Mouse (Mus musculus) gonadal fat pad, adult 2 months (tissue): ENCODE measurements around the gene Klhdc1. TPM values are rescaled to one million over a fixed set of nuclear protein-coding genes. Genes with fewer than 3 reads are reported as not detected.

Experiments
- DNase-seq: peaks from one replicate; pipeline ENCODE4 v3.0.0-alpha.2; 2012; ENCODE audit warnings: low read depth
- polyA plus RNA-seq: library from polyadenylated mRNA; depleted of rRNA; stranded (reverse); fragments of >200 nt; gene quantifications from 2 replicates; pipeline ENCODE4 v1.2.3, GENCODE M21; 2012; rRNA removed

The Klhdc1 gene
- polyA plus RNA-seq, 1 experiment = 7.0 TPM

GRCm38 (mm10) chr12:69296511-69297410 is 55.8 kb downstream of the Klhdc1 start, which contains the start of gene Klhdc2:
Klhdc2 (plus strand) TSS chr12:69296681.
- peak; percentile 17 for DNase-seq

GRCm38 (mm10) chr12:69297411-69298150 is 56.6 kb downstream of the Klhdc1 start:
- no peak for DNase-seq

- no peak for DNase-seq
Measured at GRCm38 (mm10) chr12:69298281-69298680, 57.3 kb downstream of the Klhdc1 start.

GRCm38 (mm10) chr12:69299231-69299630 is 58.3 kb downstream of the Klhdc1 start:
- DNase-seq = peak; percentile 36

GRCm38 (mm10) chr12:69299831-69300230 is 58.9 kb downstream of the Klhdc1 start:
- no peak for DNase-seq

GRCm38 (mm10) chr12:69300391-69300790 is 59.4 kb downstream of the Klhdc1 start:
- no peak for DNase-seq

- DNase-seq = no peak
Measured at GRCm38 (mm10) chr12:69302171-69302570, 61.2 kb downstream of the Klhdc1 start.

- no peak for DNase-seq
Measured at GRCm38 (mm10) chr12:69304051-69304450, 63.1 kb downstream of the Klhdc1 start.

- DNase-seq = no peak
Measured at GRCm38 (mm10) chr12:69306333-69306732, 65.4 kb downstream of the Klhdc1 start.

- no peak for DNase-seq
Measured at GRCm38 (mm10) chr12:69309659-69310058, 68.7 kb downstream of the Klhdc1 start.

GRCm38 (mm10) chr12:69318431-69318830 is 77.5 kb downstream of the Klhdc1 start:
- no peak for DNase-seq

- no peak for DNase-seq
Measured at GRCm38 (mm10) chr12:69331187-69331586, 90.2 kb downstream of the Klhdc1 start.

GRCm38 (mm10) chr12:69332147-69332546 is 91.2 kb downstream of the Klhdc1 start:
- DNase-seq = no peak

GRCm38 (mm10) chr12:69333547-69333946 is 92.6 kb downstream of the Klhdc1 start:
- no peak for DNase-seq

Other genes starting within 250 kb of the Klhdc1 start
- 1,621 and 2,144 TPM in 2 replicates for gene Rps29, start 82.0 kb upstream of the Klhdc1 start, polyA plus RNA-seq
- gene Lrr1, start 72.4 kb upstream of the Klhdc1 start, polyA plus RNA-seq = 0.37 and 0.51 TPM in 2 replicates
- gene Rpl36al, start 57.1 kb upstream of the Klhdc1 start, polyA plus RNA-seq = 189 and 234 TPM in 2 replicates
- 25.2 and 27.7 TPM in 2 replicates for gene Mgat2, start 57.0 kb upstream of the Klhdc1 start, polyA plus RNA-seq
- 1.7 and 1.9 TPM in 2 replicates for gene Gm49383, start 44.1 kb upstream of the Klhdc1 start, polyA plus RNA-seq
- 1.6 and 1.9 TPM in 2 replicates for gene Dnaaf2, start 42.7 kb upstream of the Klhdc1 start, polyA plus RNA-seq
- not detected in 2 replicates for gene Gm49384, start 36.9 kb upstream of the Klhdc1 start, polyA plus RNA-seq
- gene Pole2, start 13.0 kb upstream of the Klhdc1 start, polyA plus RNA-seq = 2.6 and 3.3 TPM in 2 replicates
- gene Klhdc2, start 55.5 kb downstream of the Klhdc1 start, polyA plus RNA-seq = 41.9 and 48.6 TPM in 2 replicates
- 6.2 and 12.9 TPM in 2 replicates for gene Nemf, start 116.0 kb downstream of the Klhdc1 start, polyA plus RNA-seq
- gene Arf6, start 131.0 kb downstream of the Klhdc1 start, polyA plus RNA-seq = 73.3 and 116 TPM in 2 replicates
- 0.35 and 1.4 TPM in 2 replicates for gene Gm9887, start 131.3 kb downstream of the Klhdc1 start, polyA plus RNA-seq